Mouse (Mus musculus): ENCODE measurements at regions not wholly inside any gene's neighbourhood (a gene's known extent, or its start where the extent isn't known, plus 50 kb on each side); places are given as distances from the start of the nearest gene placed in this dataset.
A peak's percentile ranks its signal among the peaks of the same experiment; 100 is the strongest.
"Not testable (repeated sequence)": the region's sequence is repeated elsewhere in the genome, so short reads cannot be mapped to it uniquely, and the experiment has no call there.

DNA sequence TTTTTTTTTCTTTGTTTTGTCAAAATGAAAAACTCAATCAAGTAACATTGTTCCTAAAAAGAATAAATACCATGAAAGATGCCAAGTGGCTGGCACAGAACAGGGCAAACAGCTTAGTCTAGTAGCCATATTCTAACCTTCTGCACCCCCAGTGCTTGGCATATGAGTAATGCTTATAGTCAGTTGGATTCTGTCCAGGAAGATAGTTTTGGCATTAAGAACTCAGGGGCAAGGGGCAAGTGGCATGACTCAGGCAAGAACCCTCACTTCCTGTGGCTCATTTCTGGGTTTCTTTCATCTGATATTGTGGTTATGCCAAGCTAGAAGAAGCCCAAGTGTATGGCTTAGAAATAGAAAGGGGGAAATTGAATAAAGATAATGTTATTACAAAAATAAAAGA, 314.1 kb upstream of the Maf start:
- no peak for DNase-seq

DNA sequence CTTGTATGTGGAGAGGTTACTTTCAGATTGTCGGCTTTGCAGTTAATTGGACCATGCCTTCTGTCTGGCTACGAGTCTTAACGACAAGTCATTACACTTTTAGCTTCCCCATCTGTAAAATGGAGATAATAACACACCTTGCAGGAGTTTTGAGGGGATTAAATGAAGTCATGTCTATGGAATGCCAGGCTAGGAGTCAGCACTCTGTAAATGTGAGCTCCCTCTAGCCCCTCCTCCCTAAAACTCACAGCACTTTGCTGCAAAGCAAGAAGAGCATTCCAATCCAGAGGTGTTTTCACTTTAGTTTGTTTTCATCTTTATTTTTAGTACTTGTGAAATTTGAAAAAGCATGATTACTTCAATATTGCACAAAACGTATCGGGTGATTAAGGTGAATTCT, 287.7 kb upstream of the Maf start:
- DNase-seq, result no peak

GRCm38 (mm10) chr8:115991989-115992388, 284.4 kb upstream of the Maf start:
- no peak for DNase-seq

GRCm38 (mm10) chr8:115983397-115983796, 275.8 kb upstream of the Maf start:
- peak in 1 of 2 experiments; percentile 27 for DNase-seq

DNA sequence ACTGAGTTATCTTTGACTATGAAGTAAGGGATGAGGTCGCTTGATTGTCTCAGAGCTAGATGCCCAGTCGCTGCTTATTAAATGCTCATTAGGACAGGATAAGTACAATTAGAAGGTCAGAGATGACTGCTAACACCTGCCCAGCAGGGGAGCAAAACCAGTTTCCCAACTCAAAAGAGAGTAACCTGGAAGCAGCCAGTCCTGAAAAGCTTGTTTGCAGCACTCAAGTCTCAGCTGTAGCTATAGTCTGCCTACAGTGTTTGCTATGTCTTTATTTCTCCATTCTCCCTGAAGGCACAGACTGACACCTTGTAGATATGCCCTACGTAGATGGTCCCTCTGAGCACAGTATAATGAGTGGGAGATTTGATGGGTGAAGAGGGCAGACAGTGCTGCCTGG, 274.7 kb upstream of the Maf start:
- DNase-seq, result no peak

GRCm38 (mm10) chr8:115981426-115981825, 273.8 kb upstream of the Maf start:
- DNase-seq, result no peak

- no peak for DNase-seq
These were observed 273.0 kb upstream of the Maf start for GRCm38 (mm10) chr8:115980616-115981015.

DNA sequence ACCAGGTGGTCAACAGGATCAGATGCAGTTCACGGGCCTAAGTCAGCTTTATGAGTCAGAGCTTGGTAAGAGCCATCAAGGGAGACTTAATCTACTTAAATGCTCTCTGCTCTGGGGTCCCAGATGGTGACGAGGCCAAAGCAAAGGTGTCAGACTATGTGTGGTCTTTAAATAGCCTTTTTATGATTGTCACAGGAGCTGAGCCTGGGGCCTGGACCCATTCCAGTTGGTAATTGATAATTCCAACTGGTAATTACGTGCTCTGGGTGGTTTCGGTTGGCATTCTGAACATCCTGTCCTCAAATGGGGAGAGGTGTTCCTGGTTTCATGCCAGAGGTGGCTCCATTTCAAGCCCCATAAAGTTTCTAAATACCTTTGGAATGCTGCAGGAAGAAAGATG, 269.6 kb upstream of the Maf start:
- DNase-seq, result no peak

GRCm38 (mm10) chr8:115974706-115975105, 267.1 kb upstream of the Maf start:
- no peak for DNase-seq

- DNase-seq, result not testable (repeated sequence)
These were observed 263.8 kb upstream of the Maf start for GRCm38 (mm10) chr8:115971351-115971750.

GRCm38 (mm10) chr8:115968121-115968520, 260.5 kb upstream of the Maf start:
- DNase-seq, result no peak

GRCm38 (mm10) chr8:115965981-115966380, 258.4 kb upstream of the Maf start:
- no peak for DNase-seq

DNA sequence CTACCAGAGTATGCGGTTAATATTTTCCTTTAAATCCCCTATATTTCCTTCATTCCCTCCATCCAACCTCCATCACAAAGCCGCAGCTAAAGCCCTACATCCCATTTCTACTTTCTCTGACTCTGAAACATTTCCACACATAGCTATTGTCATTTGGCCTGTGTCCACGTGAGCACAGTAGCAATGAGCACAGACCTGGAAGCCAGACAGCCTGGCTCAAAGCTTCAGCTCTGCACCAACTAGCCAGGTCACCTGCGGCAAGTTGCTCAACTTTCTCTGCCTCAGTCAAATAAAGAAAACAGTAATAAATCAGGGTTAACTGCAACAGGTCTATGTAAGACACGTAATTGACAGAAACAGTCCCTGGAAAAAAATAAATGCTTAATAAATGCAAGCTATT, 247.8 kb upstream of the Maf start:
- peak; percentile 12 to 50 for DNase-seq

DNA sequence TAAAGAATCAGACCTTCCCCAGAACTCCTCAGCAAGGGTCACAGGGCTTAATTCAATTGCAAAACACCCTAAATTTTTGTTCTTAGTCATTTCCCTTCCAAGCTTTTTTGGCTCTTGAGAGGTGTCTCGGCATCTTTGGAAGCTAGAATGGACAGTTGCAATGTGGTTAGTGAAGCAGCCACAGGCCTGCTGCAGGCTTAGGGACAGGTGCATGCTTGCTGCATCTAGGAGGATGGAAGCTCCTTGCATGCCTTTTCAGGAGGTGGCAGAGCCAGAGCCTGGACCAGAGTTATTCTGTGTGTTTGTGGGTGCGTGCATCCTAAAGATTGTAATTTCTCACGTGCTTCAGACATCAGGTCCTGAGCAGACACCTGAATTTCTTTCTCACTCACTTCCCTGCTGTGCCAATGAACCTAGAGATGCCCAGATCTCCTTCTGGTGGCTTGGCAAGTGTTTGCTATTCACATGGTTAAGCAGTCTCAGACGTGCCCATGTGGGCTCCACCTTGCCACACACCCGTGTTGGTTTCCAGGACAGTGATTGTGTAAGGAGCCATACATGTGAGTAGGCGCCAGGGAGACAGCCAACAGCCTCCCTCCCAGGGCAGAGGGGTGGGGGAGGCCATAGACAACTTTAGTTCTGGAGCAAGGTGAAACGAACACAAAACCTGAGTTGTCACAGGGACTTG, 246.3 kb upstream of the Maf start:
- peak; percentile 31 to 42 for DNase-seq

- DNase-seq, result peak in 1 of 2 experiments; percentile 9
These were observed 244.9 kb upstream of the Maf start for GRCm38 (mm10) chr8:115952496-115952895.

- no peak for DNase-seq
These were observed 241.3 kb upstream of the Maf start for GRCm38 (mm10) chr8:115948916-115949315.

GRCm38 (mm10) chr8:115948036-115948435, 240.4 kb upstream of the Maf start:
- no peak for DNase-seq

DNA sequence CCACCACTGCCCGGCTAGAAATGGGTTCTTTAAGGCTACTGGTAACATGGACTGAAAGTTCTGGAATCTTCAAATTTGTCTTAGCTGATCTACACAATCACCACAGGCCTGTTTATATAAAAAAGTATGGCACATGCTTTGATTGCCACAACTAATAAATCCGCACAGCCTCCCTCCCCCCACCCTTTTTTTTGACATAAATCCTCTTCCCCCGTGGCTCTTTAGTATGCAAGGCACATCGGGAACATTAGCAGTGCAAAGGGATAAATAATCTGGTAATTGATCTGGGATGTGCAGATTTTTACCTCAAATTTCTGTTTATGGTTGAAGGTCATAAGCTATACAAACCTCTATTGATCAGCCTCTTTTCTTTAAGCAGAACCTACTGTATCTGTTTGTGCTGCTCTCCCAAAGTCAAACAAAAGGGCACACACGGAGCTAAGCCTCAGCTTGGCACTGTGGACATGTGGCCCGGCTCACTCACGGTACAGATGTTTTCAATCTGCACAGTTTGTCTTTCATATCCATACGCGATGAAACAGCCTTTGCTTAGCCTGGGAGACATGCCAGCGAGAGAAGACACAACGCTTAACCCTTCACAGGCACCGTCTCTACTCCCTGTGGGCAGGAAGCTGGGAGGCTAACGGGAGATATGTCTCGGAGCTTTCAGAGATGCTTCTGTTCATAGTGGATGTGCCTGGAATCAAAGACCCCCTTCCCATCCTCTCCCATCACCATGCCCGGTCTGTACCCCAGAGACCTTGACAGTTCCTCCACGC, 235.3 kb upstream of the Maf start:
- peak; percentile 17 to 30 for DNase-seq

- no peak for DNase-seq
These were observed 222.0 kb upstream of the Maf start for GRCm38 (mm10) chr8:115929472-115930210.

- DNase-seq, result no peak
These were observed 214.3 kb upstream of the Maf start for GRCm38 (mm10) chr8:115921889-115922288.

DNA sequence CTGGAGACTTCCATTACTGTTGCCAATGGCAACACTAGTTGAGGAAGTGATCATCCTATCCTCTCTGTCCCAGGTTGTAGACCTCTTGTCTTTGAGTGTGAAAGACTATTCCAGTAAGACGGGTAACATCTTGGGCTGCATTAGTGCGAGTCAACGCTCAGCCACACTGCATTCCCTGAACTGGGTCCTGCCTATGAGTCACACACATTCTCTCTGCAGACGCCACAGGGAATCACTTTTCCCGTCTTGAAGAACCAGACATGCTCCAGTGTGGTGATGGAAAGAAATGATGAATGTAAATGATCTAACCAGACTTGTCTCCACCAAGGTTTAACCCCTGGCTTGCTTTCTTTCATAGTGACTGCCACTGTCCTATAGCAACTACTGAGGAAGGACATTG, 199.1 kb upstream of the Maf start:
- DNase-seq, result no peak

DNA sequence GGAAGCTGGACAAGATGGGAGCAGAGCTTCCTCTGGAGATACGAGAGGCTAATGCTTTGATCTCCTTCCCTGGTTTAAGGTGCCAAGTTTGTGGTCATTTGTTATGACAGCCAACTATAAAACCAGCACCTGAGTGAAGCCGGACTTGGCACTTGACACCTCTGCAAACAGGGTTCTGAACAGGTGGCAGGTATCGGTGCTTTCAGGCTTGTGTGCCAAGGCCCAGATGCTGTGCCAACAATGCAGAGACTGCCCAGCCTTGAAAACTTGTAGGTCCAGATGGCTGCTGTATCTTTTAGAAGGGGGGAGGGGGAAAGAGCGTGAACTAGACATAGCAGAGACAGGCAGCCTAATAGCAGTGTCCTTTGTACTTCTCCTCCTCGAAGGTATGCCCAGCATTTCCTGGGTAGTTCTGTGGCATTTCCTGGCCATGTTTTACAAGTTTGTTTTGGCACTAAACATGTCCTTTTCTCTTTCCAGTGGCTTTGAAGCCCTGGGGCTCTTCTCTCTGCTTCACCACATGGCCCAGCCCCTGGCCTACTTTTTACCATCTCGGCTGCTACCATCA, 196.3 kb upstream of the Maf start:
- DNase-seq, result peak; percentile 80 to 90

DNA sequence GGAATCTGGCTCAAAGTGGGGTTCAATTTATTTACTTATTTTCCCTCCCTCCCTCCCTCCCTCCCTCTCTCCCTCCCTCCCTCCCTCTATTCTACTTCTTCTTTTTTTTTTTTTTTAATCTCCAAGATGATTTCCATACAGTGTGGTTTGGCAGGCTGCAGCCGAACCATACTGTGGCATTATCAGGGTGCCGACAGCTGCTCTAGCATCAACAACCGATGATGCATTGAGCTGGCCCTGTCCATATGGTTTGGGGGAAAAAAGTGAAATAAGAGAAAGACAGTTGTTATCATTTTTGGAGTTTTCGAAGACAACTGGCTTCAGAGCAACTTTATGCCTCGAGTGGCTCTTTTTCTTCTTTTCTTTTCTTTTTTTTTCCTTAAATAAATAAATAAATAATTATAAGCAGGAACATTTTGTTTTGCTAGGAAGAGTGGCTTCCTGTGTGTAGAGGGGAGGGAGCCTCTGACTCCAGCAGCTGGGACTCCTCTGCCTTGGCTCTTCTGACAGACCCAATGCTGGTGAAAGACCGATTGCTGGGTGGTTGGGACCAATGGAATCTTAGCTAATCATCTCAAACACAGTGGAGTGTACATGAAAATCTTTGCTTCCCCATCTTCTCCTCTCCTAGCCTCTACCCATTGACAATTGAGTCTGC, 190.1 kb upstream of the Maf start:
- no peak for DNase-seq
